Mouse (Mus musculus): ENCODE data around the gene Chgb. TPM values are rescaled to one million over a fixed set of nuclear protein-coding genes. Genes with fewer than 3 reads are reported as not detected.

Gene Chgb
- 0.07 TPM in 1 of 2 replicates, not detected in the other for polyA plus RNA-seq (2012; ENCODE audit: low replicate concordance)

DNA sequence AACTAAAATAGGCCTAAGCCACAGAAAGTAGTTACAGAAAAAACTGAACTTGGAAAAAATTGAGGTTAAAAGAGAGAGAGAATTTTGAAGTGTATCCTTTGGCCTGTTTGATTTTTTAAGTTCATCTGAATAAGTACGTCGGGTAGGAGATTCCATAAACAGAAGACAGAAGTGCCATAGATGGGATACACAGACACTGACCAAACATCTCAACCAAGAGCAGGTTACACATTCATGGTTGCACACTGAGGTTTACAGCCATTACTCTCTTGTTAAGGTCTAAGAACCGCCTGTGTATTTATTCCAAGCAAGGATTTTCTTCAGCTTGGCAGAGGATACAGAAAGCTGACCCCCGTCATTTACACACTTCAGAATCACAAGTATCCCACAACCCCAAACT, at the start of gene Chgb:
Gene Chgb (plus strand): TSS at position 301 of the 400 bp plus-strand sequence.

GRCm38 (mm10) chr2:132815608-132816314, 34.7 kb downstream of the Chgb start, which contains the start of the genes Trmt6 and Mcm8:
Trmt6 (minus strand) TSS chr2:132816055.
Mcm8 (plus strand) TSS chr2:132816141.

Other genes starting within 250 kb of the Chgb start
- gene Gpcpd1, start 193.5 kb upstream of the Chgb start, polyA plus RNA-seq (2012; ENCODE audit: low replicate concordance), result 103 and 169 TPM in 2 replicates
- gene Shld1, start 94.3 kb upstream of the Chgb start, polyA plus RNA-seq (2012; ENCODE audit: low replicate concordance), result 2.2 and 4.2 TPM in 2 replicates
- gene Trmt6, start 34.8 kb downstream of the Chgb start, polyA plus RNA-seq (2012; ENCODE audit: low replicate concordance), result 6.0 and 7.0 TPM in 2 replicates
- gene Mcm8, start 34.9 kb downstream of the Chgb start, polyA plus RNA-seq (2012; ENCODE audit: low replicate concordance), result 0.38 and 0.57 TPM in 2 replicates
- gene Crls1, start 65.4 kb downstream of the Chgb start, polyA plus RNA-seq (2012; ENCODE audit: low replicate concordance), result 25.3 and 34.1 TPM in 2 replicates
- gene Lrrn4, start 99.6 kb downstream of the Chgb start, polyA plus RNA-seq (2012; ENCODE audit: low replicate concordance), result 0.14 and 0.20 TPM in 2 replicates
- gene Fermt1, start 164.6 kb downstream of the Chgb start, polyA plus RNA-seq (2012; ENCODE audit: low replicate concordance), result not detected in 2 replicates

All from hematopoietic multipotent progenitor cell, adult 10-12 weeks (in vitro differentiated cells).